Comparison of ENCODE assay signal across 9 mouse cellular contexts in the genomic region with DNA sequence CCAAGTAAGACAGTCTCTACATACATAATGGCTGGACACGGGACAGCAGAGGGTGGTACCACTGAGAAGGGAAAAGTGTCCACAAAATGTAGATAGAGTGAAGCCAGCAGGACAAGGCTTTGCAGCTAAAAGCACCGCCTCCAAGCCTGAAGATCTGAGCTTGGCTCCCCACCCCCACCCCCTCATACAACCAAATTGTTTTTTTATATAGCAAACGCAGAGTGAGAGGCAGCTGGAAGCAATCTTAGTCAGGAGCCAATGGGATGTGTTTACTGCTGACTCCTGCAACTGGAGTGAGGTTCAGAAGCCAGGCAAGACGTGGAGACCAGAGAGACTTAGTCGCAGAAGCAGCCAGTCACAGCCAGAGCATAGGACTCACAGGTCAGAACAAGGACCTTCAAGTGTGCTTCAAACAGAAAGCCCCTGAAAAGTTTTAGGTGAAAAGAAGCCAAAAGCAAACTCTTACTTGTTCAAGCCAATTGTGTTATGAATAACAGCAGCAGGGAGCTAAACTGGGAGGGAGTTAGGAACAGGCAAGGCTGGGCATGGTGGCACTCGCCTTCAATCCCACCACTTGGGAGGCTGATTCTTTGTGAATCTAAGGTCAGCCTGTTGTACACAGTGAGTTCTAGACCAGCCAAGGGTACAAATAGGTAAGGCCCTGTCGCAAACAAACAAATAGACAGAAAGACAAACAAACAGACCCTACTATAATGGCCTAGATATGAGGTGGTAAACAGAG. TPM values are rescaled to one million over a fixed set of nuclear protein-coding genes. Genes with fewer than 3 reads are reported as not detected.
DNase-seq lines count a peak whose midpoint lies in the region; ATAC-seq lines count a peak whose summit lies in the region.
"Had no signal": no experiment of that assay in that cellular context is flagged by ENCODE, and none has a peak within 500 bp of the region (broad histone marks: within the 10 kb centered on the region; RNA-seq: fewer than 3 reads in every experiment).

No protein-coding gene starts in this region.

- H3K9ac ChIP-seq in kidney, embryonic 16.5 days (replicated peaks; ENCODE audit: low read length) = no peak overlapping the region
- 0 out of 2 replicates have a peak overlapping the region, but pooled peaks have one; percentile 36 for H3K9ac ChIP-seq in limb, embryonic 13.5 days
- no peak overlapping the region for H3K9ac ChIP-seq in stomach, embryonic 15.5 days

- H3K36me3 ChIP-seq in kidney, embryonic 16.5 days (ENCODE audit: insufficient read depth, low read length) = 0 out of 2 replicates have a peak, but pooled peaks cover 1% of the 10 kb centered on the region
- H3K36me3 ChIP-seq in heart, embryonic 10.5 days = peaks cover 22% of the 10 kb centered on the region
- peaks cover 24% of the 10 kb centered on the region for H3K36me3 ChIP-seq in limb, embryonic 13.5 days
- no peaks in the 10 kb centered on the region for H3K36me3 ChIP-seq in stomach, embryonic 15.5 days

- ATAC-seq in kidney, embryonic 16.5 days (ENCODE audit: low FRiP score, low TSS enrichment) = peak; percentile 74
- peak; percentile 87 for ATAC-seq in limb, embryonic 13.5 days (ENCODE audit: low FRiP score, low read depth)
- peak; percentile 62; the same call in 1 of the 2 replicates for ATAC-seq in stomach, embryonic 15.5 days (ENCODE audit: insufficient read depth, low FRiP score, low read depth)

- H3K4me1 ChIP-seq in kidney, embryonic 16.5 days (ENCODE audit: insufficient read depth, low read length) = peaks cover 8% of the 10 kb centered on the region; the same call in 1 of the 2 replicates
- H3K4me1 ChIP-seq in heart, embryonic 10.5 days = peaks cover 48% of the 10 kb centered on the region
- H3K4me1 ChIP-seq in limb, embryonic 13.5 days = peaks cover 33% of the 10 kb centered on the region
- peaks cover 6% of the 10 kb centered on the region; the same call in 1 of the 2 replicates for H3K4me1 ChIP-seq in stomach, embryonic 15.5 days

- no peaks in the 10 kb centered on the region for H3K27me3 ChIP-seq in kidney, embryonic 16.5 days (ENCODE audit: insufficient read depth, low read length)
- no peaks in the 10 kb centered on the region for H3K27me3 ChIP-seq in heart, embryonic 10.5 days (ENCODE audit: insufficient read depth, poor library complexity, severe bottlenecking)
- H3K27me3 ChIP-seq in limb, embryonic 13.5 days = no peaks in the 10 kb centered on the region
- H3K27me3 ChIP-seq in stomach, embryonic 15.5 days (replicated peaks) = no peaks in the 10 kb centered on the region

- H3K4me3 ChIP-seq in kidney, embryonic 16.5 days (ENCODE audit: low read length) = no peak overlapping the region
- no peak overlapping the region for H3K4me3 ChIP-seq in heart, embryonic 10.5 days
- no peak overlapping the region for H3K4me3 ChIP-seq in limb, embryonic 13.5 days
- no peak overlapping the region for H3K4me3 ChIP-seq in stomach, embryonic 15.5 days (replicated peaks)

- no peak overlapping the region for H3K4me2 ChIP-seq in kidney, embryonic 16.5 days (replicated peaks; ENCODE audit: low read depth, low read length)
- H3K4me2 ChIP-seq in limb, embryonic 13.5 days (replicated peaks) = peak overlapping the region; percentile 38
- 0 out of 2 replicates have a peak overlapping the region, but pooled peaks have one; percentile 0 for H3K4me2 ChIP-seq in stomach, embryonic 15.5 days

- H3K27ac ChIP-seq in kidney, embryonic 16.5 days (ENCODE audit: low read length) = peak overlapping the region; percentile 81
- peak overlapping the region; percentile 60 for H3K27ac ChIP-seq in heart, embryonic 10.5 days
- peak overlapping the region; percentile 76 for H3K27ac ChIP-seq in limb, embryonic 13.5 days
- peak overlapping the region; percentile 78 for H3K27ac ChIP-seq in stomach, embryonic 15.5 days

- H3K9me3 ChIP-seq in kidney, embryonic 16.5 days (ENCODE audit: low read length) = no peaks in the 10 kb centered on the region
- no peaks in the 10 kb centered on the region for H3K9me3 ChIP-seq in heart, embryonic 10.5 days
- H3K9me3 ChIP-seq in limb, embryonic 13.5 days = no peaks in the 10 kb centered on the region
- H3K9me3 ChIP-seq in stomach, embryonic 15.5 days = no peaks in the 10 kb centered on the region

- no peak for DNase-seq in kidney, postnatal 36 days
- DNase-seq in heart, embryonic 10.5 days (ENCODE audit: low spot score) = no peak
- DNase-seq in cerebellum, postnatal 36 days = no peak
- DNase-seq in right cerebral cortex, postnatal 4 days = no peak
- no peak for DNase-seq in left cerebral cortex, adult 11 months (ENCODE audit: low spot score)

- 57% methylated on average over 7 of the region's 7 CpGs for WGBS in kidney, embryonic 16.5 days
- WGBS in heart, embryonic 10.5 days = 62% methylated on average over 7 of the region's 7 CpGs
- 24% methylated on average over 7 of the region's 7 CpGs for WGBS in limb, embryonic 13.5 days
- WGBS in stomach, embryonic 15.5 days = 39% methylated on average over 7 of the region's 7 CpGs

RNA-seq across cellular contexts. Expression of gene Ugdh, which starts 21.5 kb away (rescaled TPM):
- 103 and 109 TPM in 2 replicates for polyA plus RNA-seq in kidney, embryonic 16.5 days (2015; fragmentation: Nextera tagmentation; extraction: Ambion mirVana)
- 99.8 and 135 TPM in 2 replicates for polyA plus RNA-seq in heart, embryonic 10.5 days (2016; fragmentation: Nextera tagmentation; extraction: Ambion mirVana)
- polyA plus RNA-seq in limb, embryonic 13.5 days (2015; fragmentation: Nextera tagmentation; extraction: Ambion mirVana) = 161 and 165 TPM in 2 replicates
- 152 and 165 TPM in 2 replicates for polyA plus RNA-seq in stomach, embryonic 15.5 days (2015; fragmentation: Nextera tagmentation; extraction: Ambion mirVana)

RNA-seq across cellular contexts. Expression of gene Gm43552, which starts 35.4 kb away (rescaled TPM):
- polyA plus RNA-seq in kidney, embryonic 16.5 days (2015; fragmentation: Nextera tagmentation; extraction: Ambion mirVana) = not detected in 2 replicates
- polyA plus RNA-seq in heart, embryonic 10.5 days (2016; fragmentation: Nextera tagmentation; extraction: Ambion mirVana) = not detected in 2 replicates
- not detected in 2 replicates for polyA plus RNA-seq in limb, embryonic 13.5 days (2015; fragmentation: Nextera tagmentation; extraction: Ambion mirVana)
- polyA plus RNA-seq in stomach, embryonic 15.5 days (2015; fragmentation: Nextera tagmentation; extraction: Ambion mirVana) = 1.8 TPM in 1 of 2 replicates, not detected in the other
- polyA plus RNA-seq: cortical plate, adult 2 months had no signal
